Mouse (Mus musculus) midbrain, embryonic 12.5 days (tissue): ENCODE measurements around the gene Ccdc155. TPM values are rescaled to one million over a fixed set of nuclear protein-coding genes. Genes with fewer than 3 reads are reported as not detected.

Source experiments
- ATAC-seq: fragments of 200-750 bp; cut with Nextera tagmentation; 2 replicates; pipeline ENCODE4 v1.8.0; 2017; ENCODE audit warnings: low read depth, moderate TSS enrichment, moderate library complexity; ENCODE audit not compliant: low FRiP score
- H3K27ac ChIP-seq: fragments of 300-500 bp; sonication (generic); replicated peaks from 2 replicates; pipeline ENCODE4 v1.5.1; 2016; ENCODE audit warnings: mild to moderate bottlenecking
- H3K27me3 ChIP-seq: fragments of 300-500 bp; sonication (generic); 2 replicates; pipeline ENCODE4 v1.6.1; 2016; ENCODE audit warnings: mild to moderate bottlenecking
- H3K36me3 ChIP-seq: fragments of 300-500 bp; sonication (generic); 2 replicates; pipeline ENCODE4 v1.6.1; 2016
- H3K4me1 ChIP-seq: fragments of 300-500 bp; sonication (generic); 2 replicates; pipeline ENCODE4 v1.6.1; 2016
- H3K4me2 ChIP-seq: fragments of 300-500 bp; sonication (generic); replicated peaks from 2 replicates; pipeline ENCODE4 v1.6.1; 2016; ENCODE audit warnings: mild to moderate bottlenecking, moderate library complexity
- H3K4me3 ChIP-seq: fragments of 300-500 bp; sonication (generic); 2 replicates; pipeline ENCODE4 v1.5.1; 2016; ENCODE audit warnings: mild to moderate bottlenecking
- H3K9ac ChIP-seq: fragments of 300-500 bp; sonication (generic); replicated peaks from 2 replicates; pipeline ENCODE4 v1.6.1; 2016; ENCODE audit warnings: mild to moderate bottlenecking, moderate library complexity
- H3K9me3 ChIP-seq: fragments of 300-500 bp; sonication (generic); 2 replicates; pipeline ENCODE4 v1.6.1; 2016; ENCODE audit warnings: mild to moderate bottlenecking
- WGBS: fragments of 180-500 bp; shearing (Covaris S2); methylation state at CpG from one replicate; pipeline ENCODE4 v1.1.7; 2016; 5-methylcytosine and 5-hydroxymethylcytosine counted together
- polyA plus RNA-seq: library from polyadenylated mRNA; unstranded; fragments of >200 nt; fragmentation: Nextera tagmentation; extraction: Ambion mirVana; gene quantifications from 2 replicates; pipeline ENCODE4 v1.2.1, GENCODE M21; 2016

Ccdc155 gene
- polyA plus RNA-seq, 1 experiment from 2014 or later = 0.63 TPM

- peak overlapping the region; percentile 12; the same call in 1 of the 2 replicates for H3K4me2 ChIP-seq
- H3K9ac ChIP-seq = no peak overlapping the region
- peaks cover 18% of the 10 kb centered on the region for H3K4me1 ChIP-seq
- peaks cover 12% of the 10 kb centered on the region; the same call in 1 of the 2 replicates for H3K9me3 ChIP-seq
- H3K27me3 ChIP-seq = peaks cover 97% of the 10 kb centered on the region
- H3K27ac ChIP-seq = no peak overlapping the region
- no peak for ATAC-seq
- 4% methylated on average over 24 of the region's 24 CpGs for WGBS
- H3K36me3 ChIP-seq = no peaks in the 10 kb centered on the region
- no peak overlapping the region for H3K4me3 ChIP-seq
Measured at GRCm38 (mm10) chr7:45168656-45169055, 36.0 kb downstream of the Ccdc155 start.

GRCm38 (mm10) chr7:45167761-45168445 is 36.8 kb downstream of the Ccdc155 start:
- 1% methylated on average over 19 of the region's 19 CpGs for WGBS
- Histone ChIP-seq H3K4me2 (peak overlapping the region; percentile 12; the same call in 1 of the 2 replicates), H3K9ac (no peak overlapping the region), H3K36me3 (no peaks in the 10 kb centered on the region), H3K9me3 (peaks cover 12% of the 10 kb centered on the region; the same call in 1 of the 2 replicates), H3K4me3 (no peak overlapping the region), H3K27ac (no peak overlapping the region), H3K4me1 (peaks cover 19% of the 10 kb centered on the region), H3K27me3 (peaks cover 99% of the 10 kb centered on the region)
- ATAC-seq = no peak; the same call in 1 of the 2 replicates

GRCm38 (mm10) chr7:45166950-45167401 is 37.7 kb downstream of the Ccdc155 start:
- Histone ChIP-seq H3K9ac (no peak overlapping the region), H3K36me3 (no peaks in the 10 kb centered on the region), H3K4me1 (peaks cover 27% of the 10 kb centered on the region), H3K9me3 (peaks cover 12% of the 10 kb centered on the region; the same call in 1 of the 2 replicates), H3K27ac (no peak overlapping the region), H3K27me3 (peaks cover 96% of the 10 kb centered on the region), H3K4me3 (no peak overlapping the region), H3K4me2 (no peak overlapping the region)
- ATAC-seq = no peak
- 20% methylated on average over 10 of the region's 10 CpGs for WGBS

- ATAC-seq = no peak
- H3K9me3 ChIP-seq = peaks cover 12% of the 10 kb centered on the region; the same call in 1 of the 2 replicates
- no peaks in the 10 kb centered on the region for H3K36me3 ChIP-seq
- no peak overlapping the region for H3K9ac ChIP-seq
- WGBS = 47% methylated on average over 11 of the region's 11 CpGs
- no peak overlapping the region for H3K27ac ChIP-seq
- H3K4me3 ChIP-seq = no peak overlapping the region
- H3K4me1 ChIP-seq = peaks cover 30% of the 10 kb centered on the region
- H3K4me2 ChIP-seq = no peak overlapping the region
- H3K27me3 ChIP-seq = peaks cover 84% of the 10 kb centered on the region
Measured at GRCm38 (mm10) chr7:45165701-45166100, 39.0 kb downstream of the Ccdc155 start.

GRCm38 (mm10) chr7:45164833-45165232 is 39.9 kb downstream of the Ccdc155 start:
- Histone ChIP-seq H3K4me1 (peaks cover 30% of the 10 kb centered on the region), H3K36me3 (no peaks in the 10 kb centered on the region), H3K9ac (no peak overlapping the region), H3K9me3 (peaks cover 5% of the 10 kb centered on the region; the same call in 1 of the 2 replicates), H3K27me3 (peaks cover 75% of the 10 kb centered on the region), H3K27ac (no peak overlapping the region), H3K4me2 (no peak overlapping the region), H3K4me3 (no peak overlapping the region)
- no peak for ATAC-seq
- WGBS = 66% methylated on average over 5 of the region's 5 CpGs

GRCm38 (mm10) chr7:45163735-45164490 is 40.8 kb downstream of the Ccdc155 start, which contains the start of gene Slc17a7:
Slc17a7 (plus strand) TSS chr7:45163949.
- H3K27ac ChIP-seq = no peak within 1 kb of the TSS
- WGBS = 1% methylated on average over 41 of the region's 41 CpGs

GRCm38 (mm10) chr7:45162996-45163615 is 41.6 kb downstream of the Ccdc155 start:
- no peak overlapping the region for H3K9ac ChIP-seq

More at GRCm38 (mm10) chr7:45163735-45164490, 40.8 kb downstream of the Ccdc155 start, which contains the start of gene Slc17a7:
- peak within 1 kb of the TSS; percentile 61 for H3K4me2 ChIP-seq
- no peaks in the 10 kb centered on the region for H3K9me3 ChIP-seq
- peak within 1 kb of the TSS; percentile 41 for H3K4me3 ChIP-seq
- H3K36me3 ChIP-seq = peaks cover 5% of the 10 kb centered on the region
- H3K27me3 ChIP-seq = peaks cover 66% of the 10 kb centered on the region
- H3K4me1 ChIP-seq = peaks cover 30% of the 10 kb centered on the region
- no peak for ATAC-seq
- peak within 1 kb of the TSS; percentile 51; the same call in 1 of the 2 replicates for H3K9ac ChIP-seq

GRCm38 (mm10) chr7:45162551-45162950 is 42.1 kb downstream of the Ccdc155 start:
- WGBS = 23% methylated on average over 6 of the region's 6 CpGs
- Histone ChIP-seq H3K36me3 (peaks cover 17% of the 10 kb centered on the region), H3K4me2 (peak overlapping the region; percentile 62), H3K4me3 (peak overlapping the region; percentile 34), H3K4me1 (peaks cover 20% of the 10 kb centered on the region), H3K9ac (0 out of 2 replicates have a peak overlapping the region, but pooled peaks have one; percentile 7), H3K27ac (no peak overlapping the region), H3K27me3 (peaks cover 52% of the 10 kb centered on the region), H3K9me3 (no peaks in the 10 kb centered on the region)
- ATAC-seq = no peak

More at GRCm38 (mm10) chr7:45162996-45163615, 41.6 kb downstream of the Ccdc155 start:
- no peaks in the 10 kb centered on the region for H3K9me3 ChIP-seq
- H3K4me1 ChIP-seq = peaks cover 24% of the 10 kb centered on the region
- peaks cover 58% of the 10 kb centered on the region for H3K27me3 ChIP-seq
- 74% methylated on average over 9 of the region's 9 CpGs for WGBS
- no peak overlapping the region; the same call in 1 of the 2 replicates for H3K4me2 ChIP-seq
- no peak for ATAC-seq
- peaks cover 13% of the 10 kb centered on the region for H3K36me3 ChIP-seq
- H3K4me3 ChIP-seq = no peak overlapping the region; the same call in 1 of the 2 replicates
- H3K27ac ChIP-seq = no peak overlapping the region

GRCm38 (mm10) chr7:45161612-45162473 is 42.8 kb downstream of the Ccdc155 start:
- peaks cover 17% of the 10 kb centered on the region for H3K36me3 ChIP-seq
- H3K4me1 ChIP-seq = peaks cover 20% of the 10 kb centered on the region
- peaks cover 45% of the 10 kb centered on the region for H3K27me3 ChIP-seq
- H3K9me3 ChIP-seq = no peaks in the 10 kb centered on the region
- H3K4me2 ChIP-seq = peak overlapping the region; percentile 62
- H3K4me3 ChIP-seq = peak overlapping the region; percentile 34
- peak; percentile 87 for ATAC-seq
- H3K27ac ChIP-seq = no peak overlapping the region
- WGBS = 5% methylated on average over 35 of the region's 35 CpGs
- H3K9ac ChIP-seq = peak overlapping the region; percentile 7; the same call in 1 of the 2 replicates

GRCm38 (mm10) chr7:45160866-45161265 is 43.8 kb downstream of the Ccdc155 start:
- Histone ChIP-seq H3K9me3 (no peaks in the 10 kb centered on the region), H3K4me3 (no peak overlapping the region), H3K27ac (no peak overlapping the region), H3K9ac (no peak overlapping the region), H3K36me3 (peaks cover 17% of the 10 kb centered on the region), H3K4me2 (no peak overlapping the region), H3K4me1 (peaks cover 20% of the 10 kb centered on the region), H3K27me3 (peaks cover 36% of the 10 kb centered on the region)
- ATAC-seq = no peak
- WGBS = 93% methylated on average over 3 of the region's 3 CpGs

- no peak for ATAC-seq
Measured at GRCm38 (mm10) chr7:45160316-45160800, 44.3 kb downstream of the Ccdc155 start.

More at GRCm38 (mm10) chr7:45160316-45160800, 44.3 kb downstream of the Ccdc155 start:
- no peaks in the 10 kb centered on the region for H3K9me3 ChIP-seq
- H3K4me1 ChIP-seq = peaks cover 20% of the 10 kb centered on the region
- H3K27me3 ChIP-seq = peaks cover 30% of the 10 kb centered on the region
- no peak overlapping the region for H3K9ac ChIP-seq
- peaks cover 17% of the 10 kb centered on the region for H3K36me3 ChIP-seq
- H3K27ac ChIP-seq = no peak overlapping the region
- H3K4me2 ChIP-seq = no peak overlapping the region
- 97% methylated on average over 6 of the region's 6 CpGs for WGBS
- no peak overlapping the region for H3K4me3 ChIP-seq
